Mouse (Mus musculus) B cell, adult 2 months (primary cell): ENCODE measurements at regions not wholly inside any gene's neighbourhood (a gene's known extent, or its start where the extent isn't known, plus 50 kb on each side); places are given as distances from the start of the nearest gene placed in this dataset.
A peak's percentile ranks its signal among the peaks of the same experiment; 100 is the strongest.
"Not testable (repeated sequence)": the region's sequence is repeated elsewhere in the genome, so short reads cannot be mapped to it uniquely, and the experiment has no call there.

ENCODE experiments used
- DNase-seq, 2 experiments: peaks; one replicate each; pipeline ENCODE4 v3.0.0; 2022

- no peak for DNase-seq
Observed at GRCm38 (mm10) chr1:16904690-16905089, 811.6 kb upstream of the 4930444P10Rik start.

GRCm38 (mm10) chr1:16868383-16868782, 775.3 kb upstream of the 4930444P10Rik start:
- DNase-seq: not testable (repeated sequence)

- DNase-seq: not testable (repeated sequence)
Observed at GRCm38 (mm10) chr1:16867086-16867835, 774.1 kb upstream of the 4930444P10Rik start.

GRCm38 (mm10) chr1:16837111-16837510, 744.0 kb upstream of the 4930444P10Rik start:
- no peak for DNase-seq

- not testable (repeated sequence) for DNase-seq
Observed at GRCm38 (mm10) chr1:16824709-16825108, 731.6 kb upstream of the 4930444P10Rik start.

- no peak for DNase-seq
Observed at GRCm38 (mm10) chr1:16824057-16824456, 730.9 kb upstream of the 4930444P10Rik start.

GRCm38 (mm10) chr1:16821186-16821585, 728.1 kb upstream of the 4930444P10Rik start:
- no peak for DNase-seq

- DNase-seq: no peak
Observed at GRCm38 (mm10) chr1:16816572-16816971, 723.4 kb upstream of the 4930444P10Rik start.

- no peak for DNase-seq
Observed at GRCm38 (mm10) chr1:16815731-16816130, 722.6 kb upstream of the 4930444P10Rik start.

GRCm38 (mm10) chr1:16809370-16810150, 716.4 kb upstream of the 4930444P10Rik start:
- peak in 1 of 2 experiments; percentile 23 for DNase-seq

GRCm38 (mm10) chr1:16798292-16798691, 705.2 kb upstream of the 4930444P10Rik start:
- peak; percentile 79 to 80 for DNase-seq

- DNase-seq: no peak
Observed at GRCm38 (mm10) chr1:16796449-16796848, 703.3 kb upstream of the 4930444P10Rik start.

- DNase-seq: no peak
Observed at GRCm38 (mm10) chr1:16790733-16791309, 697.7 kb upstream of the 4930444P10Rik start.

- DNase-seq: no peak
Observed at GRCm38 (mm10) chr1:16779791-16780190, 686.7 kb upstream of the 4930444P10Rik start.

GRCm38 (mm10) chr1:16760951-16761350, 667.8 kb upstream of the 4930444P10Rik start:
- no peak for DNase-seq
